ENCODE assay signal across 14 mouse cellular contexts in the genomic region with DNA sequence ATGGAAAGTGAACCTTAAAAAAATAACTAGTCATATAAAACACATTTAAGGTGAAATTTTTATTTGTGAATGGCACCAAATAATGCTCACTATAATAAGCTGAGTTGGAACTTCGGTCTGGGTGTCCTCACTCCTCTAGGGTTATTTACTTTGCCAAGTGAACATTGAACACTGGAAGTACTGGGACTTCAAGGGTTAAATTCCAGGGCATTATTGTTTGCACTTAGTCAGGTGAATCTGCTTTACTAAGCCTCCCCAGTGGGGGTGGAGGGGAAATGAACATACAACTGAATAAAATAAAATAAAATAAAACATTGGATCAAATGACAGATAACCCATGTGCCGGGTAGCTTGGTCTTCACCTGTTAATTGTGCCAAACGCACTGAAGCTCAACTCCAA.
DNase-seq lines count a peak whose midpoint lies in the region.
"Had no signal": no experiment of that assay in that cellular context is flagged by ENCODE, and none has a peak within 500 bp of the region (broad histone marks: within the 10 kb centered on the region; RNA-seq: fewer than 3 reads in every experiment).

No protein-coding gene starts in this region.

- peak; percentile 12 to 29 for DNase-seq in kidney, adult 8-10 months
- DNase-seq in kidney, adult 11 months = no peak
- peak; percentile 7 to 9 for DNase-seq in kidney, postnatal 36 days
- no peak for DNase-seq in kidney, postnatal 4 days
- DNase-seq: adrenal gland, adult 2 months; adrenal gland, postnatal 10 days; adrenal gland, postnatal 25 days; cerebellum, adult 11 months; cerebellum, adult 18-20 months; cerebellum, adult 8-10 months; cerebellum, adult 9-11 months; cerebellum, postnatal 14 days; cerebellum, postnatal 36 days; embryo, embryonic 11 days had no signal

Comparison
In these comparisons a context has a peak if more than half of its experiments do, and no peak if none do; other contexts are left out.
1. DNase-seq: peak in kidney, adult 8-10 months (2 of 2) and kidney, postnatal 36 days (2 of 2); none in kidney, adult 11 months (single experiment) and kidney, postnatal 4 days (0 of 2).